Mouse (Mus musculus): ENCODE results near the gene Zfp239.
"Not testable (repeated sequence)": the region's sequence is repeated elsewhere in the genome, so short reads cannot be mapped to it uniquely, and the experiment has no call there.

Gene Zfp239

DNA sequence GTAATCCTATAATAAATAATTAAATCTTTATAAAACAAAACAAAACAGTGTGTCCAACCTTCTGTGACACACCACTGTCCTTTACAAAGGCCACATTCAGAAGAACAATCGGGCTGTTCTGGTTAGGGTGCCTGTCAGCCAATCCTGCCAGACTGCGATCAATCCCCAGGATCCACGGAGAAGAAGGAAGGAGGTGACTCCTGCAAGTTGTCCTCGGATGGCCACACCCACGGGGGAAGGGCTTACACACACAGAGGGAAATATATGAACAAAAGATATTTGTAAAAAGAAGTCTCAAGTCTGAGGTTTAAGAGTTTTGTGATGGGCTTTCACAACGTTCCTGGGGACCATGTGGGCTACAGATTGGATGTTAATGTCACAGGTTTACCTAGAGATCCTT lies at the start of gene Zfp239:
Gene Zfp239 (plus strand): TSS at position 253 of the 400 bp plus-strand sequence.
- no peak for DNase-seq (ENCODE audit: extremely low read depth, low read depth, low spot score)

DNA sequence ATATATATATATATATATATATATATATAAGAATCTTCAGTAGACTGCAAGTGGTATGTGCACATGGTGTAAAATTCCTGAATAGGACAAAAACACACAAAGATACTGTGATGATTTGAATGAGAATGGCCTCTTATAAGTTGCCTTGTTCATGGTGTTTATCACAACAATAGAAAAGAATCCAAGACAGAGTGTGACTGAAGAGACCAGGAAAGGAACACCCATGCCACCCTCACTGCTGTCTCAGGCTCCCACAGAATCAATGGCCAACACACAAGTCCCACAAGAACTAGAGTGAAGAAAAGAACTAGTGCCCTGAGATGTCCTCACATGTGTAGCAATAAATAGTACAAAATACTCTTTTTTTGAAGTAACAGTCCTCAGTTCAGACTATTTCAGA lies 47.2 kb upstream of the Zfp239 start:
- no peak for DNase-seq (ENCODE audit: extremely low read depth, low read depth, low spot score)

DNA sequence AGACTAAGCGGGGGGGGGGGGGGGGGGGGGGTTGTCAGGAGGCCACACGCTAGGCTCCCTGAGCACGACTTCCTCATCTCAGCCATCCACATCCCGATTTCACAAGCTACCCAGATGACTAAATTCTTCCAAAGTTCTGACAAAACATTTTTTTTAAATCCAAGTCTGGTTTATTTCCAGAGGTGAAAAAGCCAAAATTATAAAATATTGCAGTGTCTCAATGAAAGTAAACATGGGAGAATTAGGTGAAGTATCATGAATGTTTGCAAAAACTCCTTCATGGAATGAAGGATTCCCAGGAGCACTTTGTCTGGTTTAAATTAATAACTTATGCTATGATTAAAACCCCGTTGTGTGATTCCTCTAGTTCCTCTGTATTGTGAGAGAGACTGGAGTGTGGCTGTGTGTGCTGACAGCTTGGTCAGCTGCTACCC lies 44.8 kb upstream of the Zfp239 start:
- DNase-seq (ENCODE audit: extremely low read depth, low read depth, low spot score) = no peak

DNA sequence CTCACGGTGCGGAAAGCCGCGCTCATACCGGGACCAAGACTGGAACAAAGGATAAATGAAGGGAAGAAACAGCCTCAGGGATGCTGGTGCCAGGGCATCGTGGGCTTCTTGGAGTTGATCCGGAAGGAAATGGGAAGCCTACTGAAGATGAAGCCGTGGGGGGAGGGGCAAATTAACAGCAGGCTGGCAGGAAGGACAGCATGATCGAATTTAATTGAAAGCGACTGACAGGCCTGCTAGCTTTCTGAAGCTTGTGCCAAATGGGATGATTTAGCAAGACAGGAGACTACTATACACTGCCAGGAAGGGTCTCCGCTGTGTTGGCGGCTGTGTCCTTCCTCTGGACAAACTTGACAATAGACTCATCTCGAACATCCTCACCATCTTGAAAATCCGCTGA lies 41.6 kb upstream of the Zfp239 start:
- DNase-seq (ENCODE audit: extremely low read depth, low read depth, low spot score) = no peak

DNA sequence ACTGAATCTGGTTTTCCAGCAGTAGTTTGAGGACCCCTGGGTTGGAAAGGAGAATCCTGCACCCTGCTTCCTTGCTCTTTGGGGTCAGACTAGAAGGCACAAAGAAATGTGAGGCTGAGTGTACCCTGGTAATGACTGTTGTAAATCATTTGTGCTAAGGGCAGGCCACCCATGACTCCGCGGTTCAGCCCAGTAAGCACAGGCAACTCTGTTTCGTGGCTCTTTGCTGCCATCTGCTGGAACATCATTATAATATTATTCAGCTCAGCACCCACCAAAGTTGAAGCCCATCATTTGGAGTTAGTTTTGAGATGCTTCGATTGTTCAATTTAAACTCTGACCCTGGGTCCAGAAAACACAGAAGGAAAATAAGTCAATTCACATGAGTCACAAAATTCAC lies 36.5 kb upstream of the Zfp239 start:
- DNase-seq (ENCODE audit: extremely low read depth, low read depth, low spot score) = no peak

DNA sequence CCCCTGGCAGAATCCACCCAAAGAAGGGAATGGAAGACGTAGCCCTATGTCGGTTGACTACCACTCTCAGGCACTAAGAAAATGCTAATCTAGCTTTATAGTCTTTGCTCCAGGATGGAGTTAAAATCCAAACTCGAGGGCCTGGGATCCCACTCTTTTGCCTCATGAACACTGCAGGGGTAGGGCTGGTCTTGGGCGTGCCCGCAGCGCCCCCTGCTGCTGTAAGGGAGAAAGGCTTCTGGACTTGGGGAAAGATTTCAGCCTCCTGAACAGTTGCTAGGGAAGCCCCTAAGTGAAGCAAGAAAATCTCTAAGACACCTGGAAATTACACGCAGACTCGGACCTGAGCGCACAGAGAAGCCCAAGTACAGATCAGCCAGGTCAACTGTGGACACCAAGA lies 33.6 kb upstream of the Zfp239 start:
- no peak for DNase-seq (ENCODE audit: extremely low read depth, low read depth, low spot score)

DNA sequence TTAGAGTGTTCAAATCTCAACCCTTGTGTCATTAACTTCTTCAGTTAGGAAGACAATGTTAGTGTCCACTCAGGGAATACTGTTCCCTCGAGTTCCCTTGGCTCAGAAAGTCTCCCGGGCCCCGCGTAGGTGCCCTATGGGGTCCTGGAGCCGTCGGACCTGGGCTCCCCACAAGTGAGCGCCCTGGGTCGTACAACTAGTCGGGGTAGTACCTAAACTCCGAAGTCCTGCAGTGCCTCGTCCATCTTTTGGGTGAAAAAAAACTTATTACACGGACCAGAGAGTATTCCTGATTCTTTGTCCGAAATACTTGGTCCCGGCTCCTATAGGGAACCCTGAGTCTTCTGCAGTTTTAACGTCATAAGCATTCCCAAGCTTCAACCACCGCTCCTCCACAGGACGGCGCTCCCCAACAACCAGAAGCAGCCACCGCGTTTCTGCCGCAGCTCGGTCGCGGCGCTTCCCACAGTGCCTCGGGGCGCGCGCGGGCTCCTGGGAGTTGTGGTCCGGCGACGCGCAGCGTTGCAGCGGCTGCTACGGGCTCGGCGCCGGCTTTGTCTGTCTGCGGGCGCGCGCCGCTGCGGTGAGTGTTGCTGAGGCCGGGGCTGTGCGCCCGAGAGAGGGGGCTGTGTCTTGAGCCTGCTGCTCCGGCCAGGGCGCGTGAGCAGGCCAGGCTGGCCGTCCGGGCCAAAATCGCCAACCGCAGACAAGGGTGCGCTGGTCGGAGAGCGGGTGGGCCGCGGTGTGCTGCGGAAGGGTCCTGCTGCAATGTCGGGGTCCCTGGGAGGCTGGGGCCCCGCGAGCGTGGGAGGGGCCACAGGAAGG lies 21.0 kb upstream of the Zfp239 start, which contains the start of gene Zfp637:
Gene Zfp637 (plus strand): TSS at position 495 of the 825 bp plus-strand sequence.
- DNase-seq (ENCODE audit: extremely low read depth, low read depth, low spot score) = peak; percentile 16

DNA sequence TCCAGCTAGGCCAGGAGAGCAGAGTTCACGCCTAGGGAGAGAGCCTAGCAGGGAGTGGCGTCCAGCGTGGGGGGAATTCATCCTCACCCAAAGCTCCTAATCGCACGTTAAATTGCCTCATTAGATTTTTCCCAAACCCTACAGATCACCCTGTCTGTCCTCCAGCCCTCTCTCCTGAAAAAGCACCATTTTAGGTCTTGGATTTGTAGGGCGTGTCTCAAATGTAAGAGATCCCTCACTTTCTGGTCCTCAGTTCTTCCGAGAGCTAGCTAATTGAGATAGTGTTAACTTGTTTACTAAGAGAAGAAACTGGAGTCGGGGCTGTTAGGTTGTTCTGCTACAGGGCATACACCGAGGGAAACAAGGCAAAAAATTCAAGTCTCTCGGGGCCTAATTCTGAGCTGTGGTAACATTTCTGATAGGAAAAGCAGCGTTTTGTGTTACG lies 20.4 kb upstream of the Zfp239 start:
- no peak for DNase-seq (ENCODE audit: extremely low read depth, low read depth, low spot score)

DNA sequence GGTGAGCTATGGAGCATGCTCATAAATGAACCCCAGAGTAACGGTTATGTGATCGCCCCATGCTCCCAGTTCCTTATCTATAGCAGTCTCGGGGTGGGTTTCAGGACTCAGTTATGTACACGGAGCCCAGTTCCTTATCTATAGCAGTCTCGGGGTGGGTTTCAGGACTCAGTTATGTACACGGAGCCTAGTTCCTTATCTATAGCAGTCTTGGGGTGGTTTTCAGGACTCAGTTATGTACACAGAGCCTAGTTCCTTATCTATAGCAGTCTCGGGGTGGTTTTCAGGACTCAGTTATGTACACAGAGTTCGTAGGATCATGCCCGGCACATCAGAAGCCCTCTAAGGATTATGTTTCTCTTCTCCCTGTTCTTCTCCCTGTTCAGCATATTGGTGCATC lies 17.3 kb upstream of the Zfp239 start:
- no peak for DNase-seq (ENCODE audit: extremely low read depth, low read depth, low spot score)

DNA sequence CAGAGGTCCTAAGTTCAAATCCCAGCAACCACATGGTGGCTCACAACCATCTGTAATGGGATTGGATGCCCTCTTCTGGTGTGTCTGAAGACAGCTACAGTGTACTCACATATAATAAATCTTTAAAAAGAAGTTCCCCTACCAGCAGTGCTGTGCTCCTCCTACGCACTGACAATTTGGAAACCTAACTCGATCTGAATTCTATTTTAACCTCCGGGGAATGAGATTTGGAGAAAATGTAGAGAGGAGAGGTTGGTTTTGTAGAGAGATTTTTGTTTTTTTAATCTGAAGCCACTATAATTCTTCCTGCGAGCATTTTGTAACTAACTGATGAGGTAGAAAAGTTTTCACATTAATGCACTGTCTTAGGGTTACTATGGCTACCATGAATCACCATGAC lies 15.2 kb upstream of the Zfp239 start:
- DNase-seq (ENCODE audit: extremely low read depth, low read depth, low spot score) = not testable (repeated sequence)

DNA sequence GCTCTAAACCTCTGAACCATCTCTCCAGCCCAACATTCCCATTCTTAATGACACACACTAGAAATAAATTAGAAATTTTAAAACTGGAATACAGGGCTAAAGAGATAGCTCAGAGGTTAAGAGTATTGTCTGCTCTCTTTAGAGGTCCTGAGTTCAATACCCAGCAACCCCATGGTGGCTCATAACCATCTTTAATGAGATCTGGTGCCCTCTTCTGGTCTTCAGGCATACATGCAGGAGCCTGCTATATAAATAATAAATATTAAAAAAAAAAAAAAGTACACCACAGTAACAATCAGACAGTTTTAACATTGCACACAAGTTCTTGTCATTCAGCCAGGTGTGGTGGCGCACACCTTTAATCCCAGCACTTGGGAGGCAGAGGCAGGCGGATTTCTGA lies 14.1 kb upstream of the Zfp239 start:
- DNase-seq (ENCODE audit: extremely low read depth, low read depth, low spot score) = no peak

DNA sequence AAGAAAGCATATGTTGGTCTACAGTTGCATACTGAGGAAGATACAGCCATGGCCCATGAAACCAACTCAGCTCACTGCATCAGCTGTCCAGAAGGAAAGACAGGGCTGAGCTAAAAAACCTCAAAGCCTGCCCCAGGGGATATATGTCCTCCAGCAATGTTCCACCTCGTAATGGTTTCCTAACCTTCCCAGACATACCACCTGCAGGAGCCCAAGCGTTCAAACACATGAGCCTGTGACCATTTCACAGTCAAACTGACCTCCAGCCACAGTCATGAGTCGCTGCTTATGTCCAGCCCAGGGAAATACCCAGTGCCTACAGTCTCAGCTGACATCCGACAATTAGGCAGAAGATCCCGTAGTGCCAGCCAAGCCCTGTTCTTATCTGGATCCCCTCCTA lies 13.3 kb upstream of the Zfp239 start:
- no peak for DNase-seq (ENCODE audit: extremely low read depth, low read depth, low spot score)

DNA sequence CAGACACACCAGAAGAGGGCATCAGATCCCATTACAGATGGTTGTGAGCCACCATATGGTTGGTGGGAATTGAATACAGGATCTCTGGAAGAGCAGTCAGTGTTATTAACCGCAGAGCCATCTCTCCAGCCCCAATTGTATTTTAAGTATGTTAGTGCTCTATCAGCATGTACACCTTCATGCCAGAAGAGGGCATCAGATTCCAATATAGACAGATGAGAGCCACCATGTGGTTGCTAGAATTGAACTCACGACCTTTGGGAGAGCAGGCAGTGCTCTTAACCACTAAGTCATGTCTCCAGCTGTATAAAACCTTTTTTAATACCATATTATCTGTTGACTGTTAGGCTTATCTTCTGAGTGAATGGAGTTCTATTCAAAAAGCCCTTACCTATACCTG lies 10.2 kb upstream of the Zfp239 start:
- no peak for DNase-seq (ENCODE audit: extremely low read depth, low read depth, low spot score)

DNA sequence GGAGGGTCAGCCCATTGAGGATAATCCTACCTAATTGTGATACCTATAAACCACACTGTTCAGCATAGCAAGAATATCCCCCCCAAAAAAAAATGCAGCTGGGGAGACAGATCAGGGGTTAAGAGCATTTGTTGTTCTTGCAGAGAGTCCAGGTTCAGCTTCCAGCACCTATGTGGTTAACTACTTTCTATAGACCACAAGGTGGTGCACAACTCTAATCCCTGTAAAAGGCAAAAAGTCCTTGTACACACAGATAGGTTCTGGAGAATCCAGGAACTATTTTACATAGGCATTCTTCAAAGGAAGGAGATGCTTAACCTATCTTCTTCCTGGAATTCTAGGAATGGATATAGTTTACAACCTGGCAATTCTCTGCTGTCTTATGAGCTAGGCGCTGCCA lies 3.9 kb upstream of the Zfp239 start:
- no peak for DNase-seq (ENCODE audit: extremely low read depth, low read depth, low spot score)

DNA sequence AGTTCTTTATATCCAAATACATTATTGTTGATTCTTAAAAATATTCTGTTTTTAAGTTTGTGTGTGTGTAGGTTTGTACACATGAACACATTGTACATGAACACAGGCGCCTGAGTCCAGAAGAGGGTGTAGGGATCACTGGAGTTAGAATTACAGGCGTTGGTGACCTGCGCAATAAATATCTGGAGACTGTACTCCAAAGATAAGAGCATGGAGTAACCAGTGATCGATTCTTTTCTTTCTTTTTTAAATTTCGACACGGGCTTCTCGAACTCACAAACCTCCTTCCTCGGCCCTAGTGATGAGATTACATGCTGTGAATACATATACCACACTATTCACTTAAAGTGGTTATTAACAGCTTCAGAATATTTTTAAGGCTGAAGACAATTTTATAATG lies 565 bp downstream of the Zfp239 start:
- no peak for DNase-seq (ENCODE audit: extremely low read depth, low read depth, low spot score)

DNA sequence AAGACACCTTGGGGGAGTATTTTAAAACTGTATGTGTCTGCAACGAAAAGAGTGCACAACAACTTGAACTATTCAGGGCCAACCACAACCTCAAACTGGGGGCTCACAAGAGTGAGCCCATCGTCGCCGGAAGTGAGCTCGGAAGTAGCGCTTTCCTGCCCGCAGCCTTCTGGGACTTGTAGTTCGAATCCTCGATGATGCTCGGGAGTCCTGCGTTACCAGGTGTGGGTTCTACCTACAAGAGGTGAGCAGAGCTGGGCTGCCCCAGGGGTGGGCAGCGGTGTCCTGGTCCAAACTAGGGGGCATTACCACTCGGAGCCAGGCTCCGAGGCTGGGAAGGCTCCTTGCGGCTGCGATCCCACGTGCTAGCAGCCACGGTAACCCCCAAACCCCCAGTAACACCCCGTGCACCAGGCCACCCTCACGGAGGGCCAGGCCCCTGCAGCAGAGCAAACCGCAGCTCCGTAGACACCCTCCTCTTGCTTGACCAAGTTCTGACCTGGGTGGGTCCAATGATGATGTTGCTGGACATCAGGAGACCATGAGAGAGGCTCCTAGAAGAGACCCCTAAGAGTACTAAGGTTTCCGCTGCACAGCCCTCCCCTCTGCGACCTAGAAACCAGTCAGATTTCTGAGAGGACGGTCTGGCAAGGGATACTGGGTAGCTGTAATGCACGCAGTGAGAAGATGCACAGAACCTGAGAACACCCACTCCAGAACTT lies 1.2 kb downstream of the Zfp239 start:
- DNase-seq (ENCODE audit: extremely low read depth, low read depth, low spot score) = no peak

DNA sequence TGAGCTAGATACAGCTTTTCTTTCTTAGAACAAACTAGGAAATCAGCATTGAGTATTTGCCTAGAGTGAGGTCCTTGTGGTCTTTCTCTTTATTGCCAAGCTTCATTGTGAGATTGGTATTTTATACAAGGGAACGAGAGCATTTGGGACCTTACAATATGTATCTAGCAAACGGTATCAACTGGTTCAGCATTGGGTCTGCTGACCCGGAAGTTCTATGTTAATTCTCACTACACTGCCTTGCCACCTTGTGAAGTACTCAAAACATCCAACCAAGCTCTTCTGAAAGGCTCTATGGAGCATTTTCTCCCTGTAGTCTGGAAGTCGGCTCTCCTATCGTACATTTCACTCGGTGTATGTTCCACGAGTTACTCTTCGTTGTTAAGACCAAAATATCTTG lies 1.9 kb downstream of the Zfp239 start:
- no peak for DNase-seq (ENCODE audit: extremely low read depth, low read depth, low spot score)

DNA sequence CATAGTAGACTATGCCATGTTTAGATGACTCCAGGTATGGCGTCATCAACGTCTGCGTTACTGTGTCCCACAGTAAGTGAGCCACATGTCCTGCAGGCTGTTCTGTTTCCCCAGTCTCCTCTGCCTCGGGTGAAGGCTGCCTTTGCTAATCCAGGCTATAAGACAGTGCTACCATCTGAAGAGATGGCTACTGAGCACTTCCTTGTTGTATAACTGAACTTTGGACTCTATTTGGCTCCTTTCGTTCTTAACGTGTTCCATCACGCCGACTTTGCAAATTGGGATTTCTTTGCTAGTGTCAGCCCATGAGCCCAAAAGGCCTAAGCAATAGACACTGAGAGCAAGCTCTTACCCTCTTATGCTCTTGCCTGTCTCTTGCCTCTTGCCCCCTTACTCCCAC lies 6.3 kb downstream of the Zfp239 start:
- peak; percentile 52 for DNase-seq (ENCODE audit: extremely low read depth, low read depth, low spot score)

DNA sequence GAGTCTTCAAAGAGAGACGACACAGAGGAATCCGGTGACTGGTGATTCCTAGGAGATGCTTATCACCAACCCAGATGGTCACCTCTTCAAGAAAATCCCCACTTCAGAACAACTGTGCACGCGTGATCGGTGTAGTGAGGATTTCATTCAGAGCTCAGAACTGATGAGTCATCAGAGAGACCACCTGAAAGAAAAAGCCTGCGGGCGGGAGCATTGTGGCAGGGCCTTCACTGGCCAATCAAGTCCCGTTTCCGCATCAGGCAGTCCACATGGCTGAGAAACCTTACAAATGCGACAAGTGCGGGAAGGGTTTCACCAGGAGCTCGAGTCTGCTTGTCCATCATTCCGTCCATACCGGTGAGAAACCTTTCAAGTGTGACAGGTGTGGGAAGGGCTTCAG lies 9.1 kb downstream of the Zfp239 start:
- no peak for DNase-seq (ENCODE audit: extremely low read depth, low read depth, low spot score)

DNA sequence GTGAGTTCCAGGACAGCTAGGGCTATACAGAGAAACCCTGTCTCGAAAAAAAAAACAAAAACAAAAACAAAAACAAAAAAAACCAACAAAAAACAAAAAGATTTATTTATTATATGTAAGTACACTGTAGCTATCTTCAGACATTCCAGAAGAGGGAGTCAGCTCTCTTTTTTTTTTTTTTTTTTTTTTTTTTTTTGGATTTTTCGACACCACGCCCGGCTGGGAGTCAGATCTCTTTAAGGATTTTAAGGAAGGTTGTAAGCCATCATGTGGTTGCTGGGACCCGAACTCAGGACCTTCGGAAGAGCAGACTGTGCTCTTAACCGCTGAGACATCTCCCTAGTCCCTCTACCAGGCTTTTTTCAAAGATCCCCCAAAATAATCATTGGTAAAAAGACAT lies 11.6 kb downstream of the Zfp239 start:
- DNase-seq (ENCODE audit: extremely low read depth, low read depth, low spot score) = not testable (repeated sequence)

DNA sequence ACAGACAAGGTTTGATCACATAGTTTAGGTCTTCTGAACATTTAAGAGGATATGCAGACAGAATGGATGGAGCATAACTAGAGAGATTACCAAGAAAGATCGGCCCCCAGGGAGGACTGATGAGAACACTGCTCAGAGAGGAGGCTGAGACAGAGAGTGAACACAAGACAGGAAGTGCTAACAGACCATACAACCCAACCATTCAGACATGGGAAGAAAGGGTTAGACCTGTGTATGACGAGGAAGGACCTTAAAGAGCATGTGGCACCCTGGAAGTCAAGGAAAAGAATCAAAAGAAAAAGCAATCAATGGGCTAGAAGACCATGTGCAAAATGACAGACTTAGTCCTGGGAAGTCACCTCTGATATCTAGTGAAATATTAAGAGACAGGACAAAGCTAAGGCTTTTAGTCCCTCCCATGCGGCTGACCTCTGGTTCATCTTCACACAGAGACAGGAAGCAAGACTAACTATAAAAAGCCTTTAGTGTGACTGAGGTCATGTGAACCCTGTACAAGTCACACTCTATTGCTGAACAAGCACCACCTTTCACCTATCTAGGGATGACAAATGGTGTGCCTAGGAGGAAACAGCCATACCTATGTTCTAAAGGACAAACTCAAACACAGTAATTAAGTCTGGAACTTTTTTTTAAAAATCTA lies 12.9 kb downstream of the Zfp239 start:
- no peak for DNase-seq (ENCODE audit: extremely low read depth, low read depth, low spot score)
